Mouse (Mus musculus): ENCODE data around the gene Kmt5a.
"Not testable (repeated sequence)": the region's sequence is repeated elsewhere in the genome, so short reads cannot be mapped to it uniquely, and the experiment has no call there.

The Kmt5a gene

DNA sequence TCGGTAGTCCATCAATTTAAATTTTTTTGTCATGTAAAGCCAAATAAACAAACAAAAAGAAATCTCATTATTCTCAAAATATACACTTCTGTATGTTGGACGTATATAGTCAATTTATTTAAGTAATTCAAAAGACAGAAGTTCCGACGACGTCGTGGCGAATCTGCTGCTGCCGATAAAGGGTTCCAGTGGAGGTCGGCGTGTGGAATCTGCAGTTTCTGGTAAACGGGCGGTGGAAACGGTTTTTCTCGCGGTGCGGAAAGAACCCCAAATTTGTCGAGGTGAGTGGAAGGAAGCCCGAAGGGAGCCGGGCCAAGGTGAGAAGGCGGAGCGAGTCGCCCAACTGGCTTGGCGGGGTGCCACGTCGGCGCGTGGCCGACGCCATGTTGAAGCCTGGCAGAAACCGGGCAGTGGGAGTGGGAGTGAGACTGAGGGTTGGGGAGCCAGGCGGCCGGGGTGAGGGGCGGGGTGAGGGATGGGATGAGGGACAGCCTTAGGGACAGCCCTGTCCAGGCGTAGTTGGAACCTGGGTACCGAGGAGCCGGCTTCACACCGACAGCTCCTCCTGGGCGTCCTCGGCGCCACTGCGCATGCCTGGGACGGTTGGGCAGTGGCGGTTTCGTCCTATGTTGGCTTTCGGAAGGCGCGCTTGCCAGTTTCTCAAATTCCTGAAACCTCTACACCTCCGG lies 43.4 kb downstream of the Kmt5a start, which contains the start of gene Snrnp35:
Gene Snrnp35, plus strand, starts transcription at position 169 of the 689 bp plus-strand sequence.
- peak; percentile 71 for DNase-seq (ENCODE audit: low read depth, low spot score)

DNA sequence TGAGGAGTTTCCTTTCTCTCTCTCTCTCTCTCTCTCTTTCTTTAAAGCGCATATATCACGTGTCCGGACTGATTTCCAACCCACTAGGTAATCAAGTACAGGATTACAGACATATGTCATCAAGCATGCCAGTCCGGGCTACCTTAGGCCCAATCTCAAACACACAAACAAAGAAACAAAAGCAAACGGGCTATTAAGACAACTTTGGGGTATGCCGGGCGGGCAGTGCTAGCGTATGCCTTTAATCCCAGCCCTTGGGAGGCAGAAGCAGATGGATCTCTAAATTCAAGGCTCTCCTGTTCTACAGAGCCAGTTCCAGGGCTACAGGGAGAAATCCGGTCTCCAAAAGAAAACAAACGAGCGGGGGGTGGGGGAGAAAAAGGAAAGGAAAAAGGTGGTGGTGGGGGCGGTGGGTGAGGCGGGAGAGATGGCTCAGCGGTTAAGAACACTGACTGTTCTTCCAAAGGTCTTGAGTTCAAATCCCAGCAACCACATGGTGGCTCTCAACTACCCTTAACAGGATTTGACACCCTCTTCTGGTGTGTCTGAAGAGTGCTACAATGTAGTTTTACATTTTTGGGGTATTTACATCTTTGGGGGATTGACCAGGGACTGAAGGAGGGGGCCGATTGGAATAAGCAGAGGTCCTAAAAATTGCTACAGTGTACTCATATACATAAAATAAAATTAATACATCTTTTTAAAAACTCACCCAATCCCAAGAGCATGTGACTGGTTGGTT lies 44.1 kb downstream of the Kmt5a start:
- peak; percentile 16 for DNase-seq (ENCODE audit: low read depth, low spot score)

DNA sequence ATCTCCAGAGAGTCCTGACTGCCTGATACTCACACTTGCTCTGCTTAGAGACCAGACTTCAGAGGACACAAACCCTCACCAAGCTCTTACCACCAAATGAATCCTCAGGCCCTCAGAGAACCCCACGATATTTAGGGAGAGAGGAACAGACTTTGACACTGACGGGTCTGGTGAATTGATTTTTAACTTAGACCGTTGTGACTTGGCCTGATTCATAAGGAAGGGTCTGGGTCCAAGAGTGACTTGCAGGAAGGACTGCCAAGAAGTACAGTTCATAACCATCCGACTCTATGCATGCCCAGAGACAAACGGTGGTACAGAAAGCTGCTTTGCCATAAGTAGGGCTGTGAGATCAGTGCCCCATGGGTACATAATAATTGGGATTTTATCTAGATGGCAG lies 45.9 kb downstream of the Kmt5a start:
- no peak for DNase-seq (ENCODE audit: low read depth, low spot score)

DNA sequence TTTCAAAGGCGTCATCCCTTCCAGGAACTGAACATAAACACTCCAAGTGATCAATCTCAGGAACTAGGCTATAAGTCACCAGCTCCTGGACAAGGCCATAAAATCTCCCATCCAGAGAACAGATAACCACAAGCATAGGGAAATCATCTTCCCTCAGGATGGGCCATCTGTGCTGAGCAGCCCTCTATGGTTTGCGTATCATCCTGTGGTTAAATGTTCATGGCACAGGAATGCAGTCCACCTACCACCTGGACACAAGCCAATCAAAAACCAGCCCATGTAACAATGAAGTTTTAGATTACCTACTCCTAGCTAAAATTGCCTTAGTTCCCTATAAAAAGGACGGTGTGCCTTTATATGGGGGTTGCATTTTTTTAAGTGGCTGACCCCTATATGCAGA lies 49.2 kb downstream of the Kmt5a start:
- DNase-seq (ENCODE audit: low read depth, low spot score) = no peak

DNA sequence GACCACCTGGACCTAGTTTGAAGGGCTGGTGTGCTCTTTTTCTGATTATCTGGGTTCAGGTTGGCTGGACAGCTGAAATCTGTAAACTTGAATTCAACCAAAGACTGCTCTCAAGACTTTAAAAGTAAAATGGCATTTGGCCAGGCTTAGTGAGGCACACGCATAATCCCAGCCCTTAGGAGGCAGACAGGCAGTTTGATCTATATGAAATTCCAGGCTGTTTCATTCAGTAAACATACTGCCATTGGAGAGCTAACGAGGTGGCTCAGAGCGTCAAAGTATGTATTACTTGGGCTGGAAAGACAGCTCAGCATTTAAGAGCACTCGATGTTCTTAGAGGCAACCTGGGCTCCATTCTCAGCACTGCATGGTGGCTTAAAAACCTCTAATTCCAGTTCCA lies 52.0 kb downstream of the Kmt5a start:
- DNase-seq (ENCODE audit: low read depth, low spot score) = no peak

DNA sequence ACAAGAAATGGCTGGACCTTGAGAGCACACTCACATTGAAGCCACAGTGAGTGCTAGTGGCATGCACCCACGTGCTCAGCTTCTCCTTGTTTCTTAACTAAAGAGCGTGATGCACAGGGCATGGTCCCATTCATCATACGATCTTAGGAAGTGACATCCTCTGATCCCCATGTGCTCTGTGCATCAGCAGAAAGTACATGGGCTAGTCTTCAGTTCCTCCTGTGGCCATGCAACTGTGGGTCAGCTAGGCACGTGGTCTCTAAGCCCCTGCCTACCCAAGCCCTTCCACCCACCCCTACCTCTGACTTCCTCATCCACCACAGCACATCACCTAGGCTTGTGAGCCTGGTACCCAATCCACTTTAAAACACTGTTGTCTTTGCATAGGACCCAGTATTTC lies 52.9 kb downstream of the Kmt5a start:
- DNase-seq (ENCODE audit: low read depth, low spot score) = no peak

DNA sequence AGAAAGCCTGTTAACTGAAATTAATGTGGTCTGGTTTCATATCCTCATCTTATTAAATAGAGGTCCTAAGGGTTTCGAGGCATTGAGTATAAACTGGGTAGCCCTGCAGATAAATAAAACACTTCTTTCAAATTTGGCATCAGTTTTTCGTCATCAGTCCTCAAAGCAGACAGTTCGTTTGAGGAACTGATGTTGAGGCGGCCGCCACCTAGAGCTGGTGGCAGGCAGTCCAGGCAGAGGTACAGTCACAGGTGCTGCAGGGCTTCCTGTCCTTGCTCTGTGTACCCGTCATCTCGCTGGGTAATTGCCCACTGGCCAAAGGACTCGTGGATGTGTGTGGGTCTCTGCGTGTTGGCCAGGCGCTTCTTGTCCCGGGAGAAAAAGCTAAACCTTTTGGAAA lies 53.7 kb downstream of the Kmt5a start:
- DNase-seq (ENCODE audit: low read depth, low spot score) = no peak

DNA sequence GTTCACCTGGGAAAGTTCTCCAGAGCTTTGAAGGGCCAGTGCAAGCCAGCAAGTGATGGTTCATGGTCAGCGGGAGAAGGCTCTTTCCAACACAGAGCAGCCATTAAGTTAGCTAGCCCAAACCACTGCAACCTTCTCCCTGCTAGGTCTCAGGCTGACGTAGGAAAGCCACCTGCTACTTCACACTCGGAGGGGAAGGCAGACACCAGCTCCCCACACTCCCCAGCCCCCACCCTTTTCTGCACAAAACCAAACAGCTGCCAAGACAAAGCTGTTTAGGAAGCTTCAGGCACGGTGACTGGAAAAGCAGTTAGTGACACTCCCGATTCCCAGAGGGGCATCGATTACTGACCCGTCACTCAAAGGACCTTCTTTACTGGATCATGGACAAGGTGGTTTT lies 55.8 kb downstream of the Kmt5a start:
- no peak for DNase-seq (ENCODE audit: low read depth, low spot score)

DNA sequence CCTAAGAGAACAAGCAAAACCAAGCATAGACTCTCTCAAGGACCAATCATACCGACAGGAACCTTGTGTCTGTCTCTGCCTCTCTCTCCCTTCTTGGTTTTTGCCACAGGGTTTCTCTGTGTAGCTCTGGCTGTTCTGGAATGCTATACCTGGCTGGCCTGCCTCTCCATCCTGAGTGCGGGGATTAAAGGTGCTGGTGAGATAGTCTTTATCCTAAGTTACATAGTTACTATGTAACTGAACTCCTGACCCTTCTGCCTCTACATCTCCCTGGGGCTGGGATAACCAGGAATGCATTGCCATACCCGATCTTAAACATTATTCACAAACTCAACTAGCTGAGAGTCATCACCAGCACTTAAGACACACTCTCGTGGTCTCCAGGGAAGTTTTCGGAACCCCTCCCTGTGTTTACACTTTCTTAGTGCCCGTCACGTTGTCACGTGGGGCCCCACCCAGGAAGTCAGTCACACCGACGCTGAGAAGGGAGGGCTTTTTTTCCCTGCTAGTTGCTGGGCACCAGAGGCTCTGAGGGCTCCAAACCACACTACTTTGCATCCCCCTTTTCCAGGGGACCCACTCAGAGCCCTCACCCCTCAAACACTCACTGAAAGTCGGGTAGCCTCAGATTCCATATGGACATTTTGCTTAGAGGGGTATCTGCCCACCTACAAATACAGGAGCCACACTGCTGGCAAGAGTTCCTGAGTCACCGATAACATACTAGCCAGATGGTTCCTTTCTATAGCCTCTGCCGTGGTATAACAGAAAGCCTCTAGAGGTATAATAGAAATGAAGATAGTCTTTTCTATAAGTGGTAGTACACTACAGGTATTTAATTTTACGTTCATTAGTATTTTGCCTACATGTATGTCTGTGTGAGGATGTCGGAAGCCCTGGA lies 57.1 kb downstream of the Kmt5a start:
- DNase-seq (ENCODE audit: low read depth, low spot score) = no peak

DNA sequence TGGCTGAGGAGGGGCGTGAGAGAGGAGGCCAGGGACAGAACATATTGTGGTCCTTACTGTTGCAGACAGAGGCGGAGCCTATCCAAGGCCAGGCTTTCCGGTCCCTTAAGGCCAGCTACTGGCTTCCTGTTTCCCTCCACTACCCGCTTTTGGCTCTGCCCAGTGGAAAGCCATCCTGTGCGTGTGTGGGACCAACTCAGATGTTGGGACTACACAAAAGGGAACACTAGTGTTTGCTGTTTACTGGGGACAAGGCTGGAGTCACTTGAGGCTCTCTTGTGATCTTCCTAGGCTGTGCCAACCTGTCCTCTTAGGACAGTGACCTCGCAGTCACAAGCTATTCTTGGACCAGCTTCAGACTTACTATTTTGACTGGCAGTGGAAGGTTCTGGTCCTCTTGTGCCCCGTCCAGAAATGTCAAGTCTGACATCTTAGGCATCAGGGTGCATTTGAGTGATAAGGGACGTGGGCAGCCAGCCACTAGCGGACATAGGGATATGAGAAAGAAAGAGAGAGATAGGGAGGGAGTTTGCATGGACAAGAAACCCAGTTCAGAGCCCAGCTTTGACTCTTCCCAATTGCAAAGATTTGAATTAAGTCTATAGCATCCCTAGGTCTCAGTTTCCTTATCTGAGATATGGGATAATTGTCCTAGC lies 58.6 kb downstream of the Kmt5a start:
- DNase-seq (ENCODE audit: low read depth, low spot score) = no peak

DNA sequence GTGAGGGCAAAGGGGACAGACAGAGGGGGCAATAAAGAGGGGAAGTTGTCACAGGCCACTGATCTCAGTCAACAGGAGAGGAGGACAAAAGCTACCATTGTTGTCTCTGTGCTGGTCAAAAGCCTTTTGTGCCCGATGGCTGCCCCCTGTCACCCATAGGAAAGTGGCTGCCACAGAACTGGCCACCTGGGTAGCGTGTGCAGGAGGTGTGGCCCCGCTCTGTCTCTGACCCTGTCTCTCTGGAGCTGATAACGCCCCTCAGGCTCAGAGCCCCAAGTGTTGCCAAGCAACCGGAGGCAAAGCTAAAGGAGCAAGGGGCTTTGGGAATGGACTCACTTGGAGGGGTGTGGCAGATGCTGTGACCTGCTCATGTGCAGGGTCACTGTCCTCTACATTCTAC lies 59.3 kb downstream of the Kmt5a start:
- DNase-seq (ENCODE audit: low read depth, low spot score) = no peak

DNA sequence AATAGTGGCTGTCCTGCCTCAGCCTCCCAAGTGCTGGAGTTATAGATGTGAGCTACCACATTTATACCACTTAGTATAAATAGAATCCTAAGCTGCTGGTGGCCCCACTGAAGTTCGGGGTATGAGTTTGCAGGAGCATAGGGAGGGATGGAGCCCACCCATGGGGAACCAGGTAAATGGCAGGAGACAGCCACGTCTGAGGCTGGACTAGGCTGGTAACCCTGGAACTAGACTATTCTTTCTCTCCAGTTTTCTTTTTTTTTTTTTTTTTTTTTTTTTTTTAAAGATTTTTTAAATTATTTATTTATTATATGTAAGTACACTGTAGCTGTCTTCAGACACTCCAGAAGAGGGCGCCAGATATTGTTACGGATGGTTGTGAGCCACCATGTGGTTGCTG lies 60.3 kb downstream of the Kmt5a start:
- DNase-seq (ENCODE audit: low read depth, low spot score) = not testable (repeated sequence)

DNA sequence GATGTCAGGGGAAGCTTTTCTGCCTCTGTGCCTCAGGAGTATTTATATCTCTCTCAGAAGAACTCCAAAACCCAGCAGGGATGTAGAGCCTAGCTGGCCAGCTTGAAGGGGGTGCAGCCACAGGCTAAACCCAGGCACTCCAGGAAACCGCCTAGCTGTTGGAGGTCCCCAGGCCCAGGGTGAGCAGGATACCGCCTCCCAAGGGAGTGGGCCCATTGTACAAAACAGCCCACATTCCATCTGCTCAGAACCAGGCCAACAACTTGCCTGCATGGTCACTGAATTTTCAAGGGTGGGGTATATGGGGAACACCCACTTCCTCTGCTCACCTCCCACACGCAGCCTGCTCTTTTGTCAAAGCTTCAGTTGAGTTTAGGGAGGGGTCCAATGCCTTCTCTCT lies 60.8 kb downstream of the Kmt5a start:
- DNase-seq (ENCODE audit: low read depth, low spot score) = no peak

DNA sequence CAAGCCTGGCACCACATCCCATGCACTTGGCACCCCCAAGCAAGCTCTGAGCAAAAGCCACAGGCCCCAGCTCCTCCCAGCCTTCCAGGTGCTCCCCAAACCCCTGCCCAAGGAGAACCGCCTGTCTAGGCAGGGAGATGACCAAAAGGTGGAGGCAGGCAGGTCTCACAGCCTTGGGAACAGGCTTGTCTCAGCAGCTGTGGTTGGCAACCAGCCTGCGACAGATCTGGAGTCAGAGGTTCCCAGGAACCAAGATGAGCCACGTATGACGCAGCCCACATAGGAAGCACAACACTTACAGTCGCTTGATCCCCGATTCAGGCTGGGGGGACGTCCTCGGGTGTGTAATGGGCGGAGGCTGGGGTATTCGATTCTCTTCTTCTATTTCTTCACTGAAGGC lies 61.8 kb downstream of the Kmt5a start:
- no peak for DNase-seq (ENCODE audit: low read depth, low spot score)

DNA sequence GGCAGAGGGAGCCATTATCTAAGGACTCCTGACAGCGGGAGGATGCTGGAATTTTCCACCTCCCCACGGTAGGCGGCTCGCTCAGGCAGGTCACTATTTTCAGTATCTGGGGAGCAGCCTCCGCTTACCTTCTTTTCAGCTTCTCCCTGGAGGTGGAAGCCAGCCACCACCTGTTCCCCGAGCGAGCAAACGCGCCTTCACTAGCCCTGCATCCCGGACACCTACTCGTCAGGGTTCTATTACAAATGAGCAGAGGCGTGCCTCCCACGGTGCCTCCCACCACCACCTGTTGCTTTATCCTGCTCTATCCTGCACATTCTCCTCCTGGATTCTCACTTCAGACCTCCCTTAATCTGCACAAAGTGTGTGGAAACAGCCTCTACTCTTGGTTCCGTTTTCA lies 64.0 kb downstream of the Kmt5a start:
- no peak for DNase-seq (ENCODE audit: low read depth, low spot score)

DNA sequence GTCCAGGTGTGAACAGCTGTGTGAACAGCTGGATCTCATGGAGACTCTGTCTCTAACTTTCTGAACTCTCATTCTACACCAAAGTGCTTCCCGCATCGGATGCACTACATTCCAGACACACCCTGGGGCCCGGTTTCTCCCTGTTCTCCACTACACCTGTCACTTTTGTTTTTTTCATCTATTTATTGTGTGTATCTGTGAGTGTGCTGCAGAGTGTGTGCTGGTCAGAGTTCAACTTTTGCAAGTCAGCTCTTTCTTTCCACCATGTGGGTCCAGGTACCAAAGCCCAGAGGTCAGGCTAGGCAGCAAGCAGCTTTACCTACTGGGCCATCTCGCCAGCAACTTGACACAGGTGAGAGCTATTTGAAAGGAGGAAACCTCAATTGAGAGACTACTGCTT lies 65.5 kb downstream of the Kmt5a start:
- DNase-seq (ENCODE audit: low read depth, low spot score) = no peak

DNA sequence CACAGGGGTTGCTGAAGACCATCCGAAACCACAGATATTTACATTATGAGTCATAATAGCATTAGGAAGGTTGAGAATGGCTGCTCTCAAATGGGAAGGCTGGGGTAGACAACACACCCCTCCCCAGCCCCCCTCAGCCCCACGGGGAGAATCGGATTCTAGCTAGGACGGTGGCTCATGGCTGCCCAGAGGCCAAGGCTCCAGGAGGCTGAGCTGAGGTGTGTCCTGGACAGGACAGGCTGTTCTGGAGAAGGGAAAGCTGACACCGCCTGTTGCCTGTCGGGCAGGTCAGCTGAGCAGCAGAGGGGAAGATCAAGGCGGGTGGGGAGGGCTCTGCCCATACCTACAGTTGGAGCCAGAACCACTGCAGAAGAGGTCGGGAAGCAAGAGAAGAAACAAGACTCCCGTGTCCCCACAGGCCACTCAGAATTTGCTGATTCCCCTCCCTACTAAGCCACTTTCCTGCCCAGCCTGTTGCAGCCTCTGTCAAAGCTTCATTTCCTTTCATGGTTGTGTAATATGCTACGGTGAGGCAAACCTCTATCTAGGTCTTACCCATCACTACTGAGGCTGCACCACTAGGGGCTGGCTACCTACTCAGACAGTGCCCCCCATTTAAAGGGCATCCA lies 67.1 kb downstream of the Kmt5a start:
- no peak for DNase-seq (ENCODE audit: low read depth, low spot score)

DNA sequence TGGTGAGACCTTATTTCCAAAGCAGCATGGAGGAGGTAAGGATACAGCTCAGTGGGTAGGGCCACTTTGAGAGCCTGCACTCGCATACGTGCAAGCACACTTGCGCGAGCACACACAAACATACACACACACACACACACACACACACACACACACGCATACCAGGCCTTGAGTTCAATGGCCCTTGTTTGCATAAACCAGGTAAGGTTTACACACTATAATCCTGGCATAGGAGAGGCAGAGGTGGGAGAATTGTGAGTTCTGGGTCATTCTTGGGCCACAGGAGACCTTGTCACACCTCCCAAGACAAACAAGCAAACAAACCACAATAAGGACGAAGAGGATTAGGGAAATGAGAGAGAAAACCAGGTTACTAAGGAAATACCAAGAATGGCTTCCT lies 69.5 kb downstream of the Kmt5a start:
- DNase-seq (ENCODE audit: low read depth, low spot score) = no peak

DNA sequence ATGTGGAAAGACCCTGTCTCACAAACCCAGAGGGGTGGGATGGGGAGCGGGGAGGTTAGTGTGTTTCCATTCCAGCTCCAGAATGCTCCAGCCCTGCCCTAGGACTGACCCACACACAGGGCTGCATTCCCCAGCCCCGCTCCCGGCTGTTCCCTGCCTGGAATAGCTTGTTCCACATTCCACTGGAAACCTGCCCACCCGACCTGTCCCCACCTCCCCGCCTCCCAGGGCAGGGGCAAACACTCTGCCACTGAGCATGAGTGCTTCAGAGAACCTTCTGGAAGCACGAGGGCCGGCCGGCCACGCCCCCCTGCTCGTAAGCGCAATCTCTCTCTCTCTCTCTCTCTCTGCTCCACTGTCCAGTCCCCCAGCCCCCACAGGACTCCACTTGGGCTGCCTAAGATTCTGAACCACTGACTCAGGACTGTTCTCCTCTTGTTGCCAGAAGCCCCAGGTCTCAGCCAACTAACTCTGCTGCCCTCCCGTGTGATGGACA lies 70.1 kb downstream of the Kmt5a start:
- DNase-seq (ENCODE audit: low read depth, low spot score) = no peak

DNA sequence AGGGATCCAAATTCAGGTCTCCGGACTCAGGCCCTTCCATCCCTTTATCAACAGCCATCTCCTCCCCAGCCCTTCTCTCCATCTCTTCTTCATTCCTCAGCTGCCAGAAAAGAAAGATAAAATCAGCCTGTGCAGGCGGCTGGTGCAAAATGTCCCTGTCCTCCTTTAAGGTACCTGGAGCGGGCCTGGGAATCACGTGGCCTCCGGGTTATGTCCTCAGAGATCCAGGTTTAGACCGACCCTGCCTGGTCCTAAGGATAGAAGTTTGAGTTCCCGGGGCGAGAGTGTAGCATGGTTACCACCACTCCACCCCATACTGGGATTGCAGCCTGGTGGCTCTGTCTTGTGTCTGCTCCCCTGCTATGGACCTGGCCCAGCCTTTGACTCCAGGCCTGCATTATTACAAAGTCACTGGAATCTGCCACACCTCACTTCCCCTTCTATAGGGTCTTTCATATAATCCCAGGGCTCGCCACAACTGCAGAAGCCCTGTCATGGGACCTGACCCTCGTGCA lies 70.9 kb downstream of the Kmt5a start:
- no peak for DNase-seq (ENCODE audit: low read depth, low spot score)

All from WW6 (cell line).